Mouse (Mus musculus): ENCODE measurements at regions not wholly inside any gene's neighbourhood (a gene's known extent, or its start where the extent isn't known, plus 50 kb on each side); places are given as distances from the start of the nearest gene placed in this dataset.

GRCm38 (mm10) chr8:51764204-51764603 lies 1747.3 kb upstream of the Aga start:
- TF ChIP-seq POLR2A (IDR thresholded peaks at IDR 0.05; ENCODE audit: borderline replicate concordance, extremely low read depth, insufficient read depth, insufficient read length, poor library complexity, severe bottlenecking) (no peak), CTCF (IDR thresholded peaks at IDR 0.05; ENCODE audit: borderline replicate concordance, extremely low read depth, insufficient read depth, insufficient read length) (no peak)
- peak; percentile 48 for DNase-seq (ENCODE audit: low read depth)

- DNase-seq (ENCODE audit: low read depth): peak; percentile 59
- TF ChIP-seq POLR2A (IDR thresholded peaks at IDR 0.05; ENCODE audit: borderline replicate concordance, extremely low read depth, insufficient read depth, insufficient read length, poor library complexity, severe bottlenecking) (no peak), CTCF (IDR thresholded peaks at IDR 0.05; ENCODE audit: borderline replicate concordance, extremely low read depth, insufficient read depth, insufficient read length) (no peak)
Observed at GRCm38 (mm10) chr8:51809466-51809865, 1702.1 kb upstream of the Aga start.

All from brain, embryonic 14.5 days (tissue).